Mouse (Mus musculus): ENCODE data around the gene Enkd1.

- TF ChIP-seq POLR2A (IDR thresholded peaks at IDR 0.05; ENCODE audit: low read depth, low read length) = no peak
- TF ChIP-seq CTCF (IDR thresholded peaks at IDR 0.05; ENCODE audit: borderline replicate concordance, insufficient read depth, low read length) = no peak
These were observed 15.4 kb downstream of the Enkd1 start for GRCm38 (mm10) chr8:105692449-105693182.
